Mouse (Mus musculus): ENCODE data around the gene Rab3d.

GRCm38 (mm10) chr9:21955225-21955569 is 37.2 kb upstream of the Rab3d start:
- TF ChIP-seq CTCF (IDR thresholded peaks at IDR 0.05; ENCODE audit: low read depth, low read length) (peak; percentile 46), POLR2A (IDR thresholded peaks at IDR 0.05; ENCODE audit: insufficient read depth, low read length) (no peak)
